Mouse (Mus musculus): Measurements from ENCODE around the gene Urah. TPM values are rescaled to one million over a fixed set of nuclear protein-coding genes. Genes with fewer than 3 reads are reported as not detected.

Urah gene
- polyA plus RNA-seq, 1 experiment from 2014 or later = 0.49 TPM

- no peaks in the 10 kb centered on the region for H3K4me1 ChIP-seq (ENCODE audit: insufficient read depth, low read length)
- ATAC-seq (ENCODE audit: low FRiP score, low TSS enrichment) = no peak
- H3K27ac ChIP-seq (ENCODE audit: low read length) = no peak overlapping the region
- no peak overlapping the region for H3K9ac ChIP-seq (replicated peaks; ENCODE audit: low read length)
- no peaks in the 10 kb centered on the region for H3K27me3 ChIP-seq (ENCODE audit: insufficient read depth, low read length)
- WGBS = 89% methylated on average over 12 of the region's 12 CpGs
- no peak overlapping the region for H3K4me2 ChIP-seq (replicated peaks; ENCODE audit: low read depth, low read length)
- H3K36me3 ChIP-seq (ENCODE audit: insufficient read depth, low read length) = no peaks in the 10 kb centered on the region
- no peaks in the 10 kb centered on the region for H3K9me3 ChIP-seq (ENCODE audit: low read length)
- H3K4me3 ChIP-seq (ENCODE audit: low read length) = no peak overlapping the region
Measured at GRCm38 (mm10) chr7:140812850-140813249, 22.0 kb upstream of the Urah start.

GRCm38 (mm10) chr7:140820173-140820572 is 14.6 kb upstream of the Urah start:
- Histone ChIP-seq H3K27me3 (ENCODE audit: insufficient read depth, low read length) (no peaks in the 10 kb centered on the region), H3K27ac (ENCODE audit: low read length) (no peak overlapping the region)
- 72% methylated on average over 4 of the region's 4 CpGs for WGBS

GRCm38 (mm10) chr7:140821305-140821652 is 13.5 kb upstream of the Urah start:
- H3K9ac ChIP-seq (replicated peaks; ENCODE audit: low read length) = peak overlapping the region; percentile 53; the same call in 1 of the 2 replicates
- 46% methylated on average over 5 of the region's 5 CpGs for WGBS
- H3K4me2 ChIP-seq (replicated peaks; ENCODE audit: low read depth, low read length) = peak overlapping the region; percentile 57
- H3K27ac ChIP-seq (ENCODE audit: low read length) = no peak overlapping the region
- no peaks in the 10 kb centered on the region for H3K36me3 ChIP-seq (ENCODE audit: insufficient read depth, low read length)
- ATAC-seq (ENCODE audit: low FRiP score, low TSS enrichment) = no peak
- no peaks in the 10 kb centered on the region for H3K9me3 ChIP-seq (ENCODE audit: low read length)
- H3K4me3 ChIP-seq (ENCODE audit: low read length) = peak overlapping the region; percentile 45
- H3K4me1 ChIP-seq (ENCODE audit: insufficient read depth, low read length) = no peaks in the 10 kb centered on the region
- H3K27me3 ChIP-seq (ENCODE audit: insufficient read depth, low read length) = no peaks in the 10 kb centered on the region

More at GRCm38 (mm10) chr7:140820173-140820572, 14.6 kb upstream of the Urah start:
- Histone ChIP-seq H3K4me2 (replicated peaks; ENCODE audit: low read depth, low read length) (no peak overlapping the region), H3K4me3 (ENCODE audit: low read length) (no peak overlapping the region), H3K4me1 (ENCODE audit: insufficient read depth, low read length) (no peaks in the 10 kb centered on the region), H3K9ac (replicated peaks; ENCODE audit: low read length) (no peak overlapping the region), H3K36me3 (ENCODE audit: insufficient read depth, low read length) (no peaks in the 10 kb centered on the region), H3K9me3 (ENCODE audit: low read length) (no peaks in the 10 kb centered on the region)
- ATAC-seq (ENCODE audit: low FRiP score, low TSS enrichment) = no peak

GRCm38 (mm10) chr7:140821653-140822329 is 13.0 kb upstream of the Urah start, which contains the start of gene Zfp941:
TSS of gene Zfp941 (minus strand) at chr7:140822178.
- H3K27ac ChIP-seq (ENCODE audit: low read length) = no peak within 1 kb of the TSS

GRCm38 (mm10) chr7:140822731-140823130 is 12.1 kb upstream of the Urah start:
- ATAC-seq (ENCODE audit: low FRiP score, low TSS enrichment) = no peak
- Histone ChIP-seq H3K27ac (ENCODE audit: low read length) (no peak overlapping the region), H3K36me3 (ENCODE audit: insufficient read depth, low read length) (no peaks in the 10 kb centered on the region), H3K4me1 (ENCODE audit: insufficient read depth, low read length) (no peaks in the 10 kb centered on the region), H3K4me3 (ENCODE audit: low read length) (no peak overlapping the region), H3K27me3 (ENCODE audit: insufficient read depth, low read length) (no peaks in the 10 kb centered on the region), H3K9me3 (ENCODE audit: low read length) (no peaks in the 10 kb centered on the region), H3K9ac (replicated peaks; ENCODE audit: low read length) (no peak overlapping the region), H3K4me2 (replicated peaks; ENCODE audit: low read depth, low read length) (no peak overlapping the region)
- WGBS = 87% methylated on average over 4 of the region's 4 CpGs

More at GRCm38 (mm10) chr7:140821653-140822329, 13.0 kb upstream of the Urah start, which contains the start of gene Zfp941:
- H3K4me3 ChIP-seq (ENCODE audit: low read length) = peak within 1 kb of the TSS; percentile 45
- H3K27me3 ChIP-seq (ENCODE audit: insufficient read depth, low read length) = no peaks in the 10 kb centered on the region
- no peaks in the 10 kb centered on the region for H3K36me3 ChIP-seq (ENCODE audit: insufficient read depth, low read length)
- H3K9ac ChIP-seq (replicated peaks; ENCODE audit: low read length) = peak within 1 kb of the TSS; percentile 53
- peak; percentile 77 for ATAC-seq (ENCODE audit: low FRiP score, low TSS enrichment)
- WGBS = 2% methylated on average over 21 of the region's 21 CpGs
- H3K4me2 ChIP-seq (replicated peaks; ENCODE audit: low read depth, low read length) = peak within 1 kb of the TSS; percentile 57
- H3K4me1 ChIP-seq (ENCODE audit: insufficient read depth, low read length) = no peaks in the 10 kb centered on the region
- no peaks in the 10 kb centered on the region for H3K9me3 ChIP-seq (ENCODE audit: low read length)

- H3K9ac ChIP-seq (replicated peaks; ENCODE audit: low read length) = no peak overlapping the region
- H3K36me3 ChIP-seq (ENCODE audit: insufficient read depth, low read length) = no peaks in the 10 kb centered on the region
- H3K9me3 ChIP-seq (ENCODE audit: low read length) = no peaks in the 10 kb centered on the region
- H3K4me1 ChIP-seq (ENCODE audit: insufficient read depth, low read length) = no peaks in the 10 kb centered on the region
- ATAC-seq (ENCODE audit: low FRiP score, low TSS enrichment) = peak; percentile 49
- no peak overlapping the region for H3K27ac ChIP-seq (ENCODE audit: low read length)
- H3K4me2 ChIP-seq (replicated peaks; ENCODE audit: low read depth, low read length) = no peak overlapping the region
- H3K4me3 ChIP-seq (ENCODE audit: low read length) = no peak overlapping the region
- no peaks in the 10 kb centered on the region for H3K27me3 ChIP-seq (ENCODE audit: insufficient read depth, low read length)
- WGBS = 36% methylated on average over 8 of the region's 8 CpGs
Measured at GRCm38 (mm10) chr7:140828171-140828881, 6.5 kb upstream of the Urah start.

GRCm38 (mm10) chr7:140831447-140831846 is 3.4 kb upstream of the Urah start:
- H3K4me1 ChIP-seq (ENCODE audit: insufficient read depth, low read length) = no peaks in the 10 kb centered on the region
- no peak overlapping the region for H3K4me2 ChIP-seq (replicated peaks; ENCODE audit: low read depth, low read length)
- no peaks in the 10 kb centered on the region for H3K27me3 ChIP-seq (ENCODE audit: insufficient read depth, low read length)
- H3K4me3 ChIP-seq (ENCODE audit: low read length) = no peak overlapping the region
- 65% methylated on average over 6 of the region's 6 CpGs for WGBS
- H3K36me3 ChIP-seq (ENCODE audit: insufficient read depth, low read length) = no peaks in the 10 kb centered on the region
- H3K9me3 ChIP-seq (ENCODE audit: low read length) = no peaks in the 10 kb centered on the region
- H3K27ac ChIP-seq (ENCODE audit: low read length) = no peak overlapping the region
- no peak overlapping the region for H3K9ac ChIP-seq (replicated peaks; ENCODE audit: low read length)
- no peak for ATAC-seq (ENCODE audit: low FRiP score, low TSS enrichment)

GRCm38 (mm10) chr7:140833341-140833740 is 1.5 kb upstream of the Urah start:
- Histone ChIP-seq H3K27me3 (ENCODE audit: insufficient read depth, low read length) (no peaks in the 10 kb centered on the region), H3K4me3 (ENCODE audit: low read length) (no peak overlapping the region), H3K9me3 (ENCODE audit: low read length) (no peaks in the 10 kb centered on the region), H3K4me2 (replicated peaks; ENCODE audit: low read depth, low read length) (no peak overlapping the region), H3K4me1 (ENCODE audit: insufficient read depth, low read length) (no peaks in the 10 kb centered on the region), H3K9ac (replicated peaks; ENCODE audit: low read length) (no peak overlapping the region), H3K27ac (ENCODE audit: low read length) (no peak overlapping the region), H3K36me3 (ENCODE audit: insufficient read depth, low read length) (no peaks in the 10 kb centered on the region)
- WGBS = 81% methylated on average over 4 of the region's 4 CpGs
- ATAC-seq (ENCODE audit: low FRiP score, low TSS enrichment) = no peak

GRCm38 (mm10) chr7:140835758-140836087 is 905 bp downstream of the Urah start:
- Histone ChIP-seq H3K27me3 (ENCODE audit: insufficient read depth, low read length) (0 out of 2 replicates have a peak, but pooled peaks cover 3% of the 10 kb centered on the region), H3K9me3 (ENCODE audit: low read length) (no peaks in the 10 kb centered on the region), H3K9ac (replicated peaks; ENCODE audit: low read length) (no peak overlapping the region), H3K36me3 (ENCODE audit: insufficient read depth, low read length) (no peaks in the 10 kb centered on the region), H3K4me2 (replicated peaks; ENCODE audit: low read depth, low read length) (no peak overlapping the region), H3K27ac (ENCODE audit: low read length) (no peak overlapping the region), H3K4me1 (ENCODE audit: insufficient read depth, low read length) (no peaks in the 10 kb centered on the region), H3K4me3 (ENCODE audit: low read length) (no peak overlapping the region)
- no peak for ATAC-seq (ENCODE audit: low FRiP score, low TSS enrichment)
- 83% methylated on average over 2 of the region's 2 CpGs for WGBS

Data from kidney, embryonic 16.5 days (tissue).